Mouse (Mus musculus): ENCODE measurements around the gene Slc4a1. TPM values are rescaled to one million over a fixed set of nuclear protein-coding genes. Genes with fewer than 3 reads are reported as not detected.

Gene Slc4a1
- total RNA-seq, 1 experiment from 2014 or later: 14.8 TPM

GRCm38 (mm10) chr11:102361776-102362495 is 4.1 kb downstream of the Slc4a1 start:
- no peak for ATAC-seq (ENCODE audit: extremely low read depth, insufficient number of reproducible peaks, low FRiP score, poor library complexity, severe bottlenecking)

- no peak for ATAC-seq (ENCODE audit: extremely low read depth, insufficient number of reproducible peaks, low FRiP score, poor library complexity, severe bottlenecking)
Observed at GRCm38 (mm10) chr11:102358365-102358764, 7.6 kb downstream of the Slc4a1 start.

GRCm38 (mm10) chr11:102356636-102357350 is 9.2 kb downstream of the Slc4a1 start:
- ATAC-seq (ENCODE audit: extremely low read depth, insufficient number of reproducible peaks, low FRiP score, poor library complexity, severe bottlenecking): no peak

- no peak for ATAC-seq (ENCODE audit: extremely low read depth, insufficient number of reproducible peaks, low FRiP score, poor library complexity, severe bottlenecking)
Observed at GRCm38 (mm10) chr11:102356190-102356589, 9.8 kb downstream of the Slc4a1 start.

GRCm38 (mm10) chr11:102355501-102355900 is 10.5 kb downstream of the Slc4a1 start:
- no peak for ATAC-seq (ENCODE audit: extremely low read depth, insufficient number of reproducible peaks, low FRiP score, poor library complexity, severe bottlenecking)

- ATAC-seq (ENCODE audit: extremely low read depth, insufficient number of reproducible peaks, low FRiP score, poor library complexity, severe bottlenecking): no peak
Observed at GRCm38 (mm10) chr11:102353021-102353431, 13.0 kb downstream of the Slc4a1 start.

GRCm38 (mm10) chr11:102352378-102352777 is 13.6 kb downstream of the Slc4a1 start:
- no peak for ATAC-seq (ENCODE audit: extremely low read depth, insufficient number of reproducible peaks, low FRiP score, poor library complexity, severe bottlenecking)

GRCm38 (mm10) chr11:102350981-102351523 is 15.0 kb downstream of the Slc4a1 start:
- no peak for ATAC-seq (ENCODE audit: extremely low read depth, insufficient number of reproducible peaks, low FRiP score, poor library complexity, severe bottlenecking)

- no peak for ATAC-seq (ENCODE audit: extremely low read depth, insufficient number of reproducible peaks, low FRiP score, poor library complexity, severe bottlenecking)
Observed at GRCm38 (mm10) chr11:102350416-102350815, 15.6 kb downstream of the Slc4a1 start.

- no peak for ATAC-seq (ENCODE audit: extremely low read depth, insufficient number of reproducible peaks, low FRiP score, poor library complexity, severe bottlenecking)
Observed at GRCm38 (mm10) chr11:102349189-102349954, 16.6 kb downstream of the Slc4a1 start.

- no peak for ATAC-seq (ENCODE audit: extremely low read depth, insufficient number of reproducible peaks, low FRiP score, poor library complexity, severe bottlenecking)
Observed at GRCm38 (mm10) chr11:102348771-102349170, 17.2 kb downstream of the Slc4a1 start.

GRCm38 (mm10) chr11:102348101-102348585 is 17.9 kb downstream of the Slc4a1 start:
- no peak for ATAC-seq (ENCODE audit: extremely low read depth, insufficient number of reproducible peaks, low FRiP score, poor library complexity, severe bottlenecking)

- no peak for ATAC-seq (ENCODE audit: extremely low read depth, insufficient number of reproducible peaks, low FRiP score, poor library complexity, severe bottlenecking)
Observed at GRCm38 (mm10) chr11:102347683-102348082, 18.3 kb downstream of the Slc4a1 start.

- ATAC-seq (ENCODE audit: extremely low read depth, insufficient number of reproducible peaks, low FRiP score, poor library complexity, severe bottlenecking): no peak
Observed at GRCm38 (mm10) chr11:102346926-102347325, 19.1 kb downstream of the Slc4a1 start.

- ATAC-seq (ENCODE audit: extremely low read depth, insufficient number of reproducible peaks, low FRiP score, poor library complexity, severe bottlenecking): no peak
Observed at GRCm38 (mm10) chr11:102344458-102344857, 21.5 kb downstream of the Slc4a1 start.

- no peak for ATAC-seq (ENCODE audit: extremely low read depth, insufficient number of reproducible peaks, low FRiP score, poor library complexity, severe bottlenecking)
Observed at GRCm38 (mm10) chr11:102342742-102343141, 23.3 kb downstream of the Slc4a1 start.

- no peak for ATAC-seq (ENCODE audit: extremely low read depth, insufficient number of reproducible peaks, low FRiP score, poor library complexity, severe bottlenecking)
Observed at GRCm38 (mm10) chr11:102341101-102341500, 24.9 kb downstream of the Slc4a1 start.

- no peak for ATAC-seq (ENCODE audit: extremely low read depth, insufficient number of reproducible peaks, low FRiP score, poor library complexity, severe bottlenecking)
Observed at GRCm38 (mm10) chr11:102339624-102340023, 26.4 kb downstream of the Slc4a1 start.

- no peak for ATAC-seq (ENCODE audit: extremely low read depth, insufficient number of reproducible peaks, low FRiP score, poor library complexity, severe bottlenecking)
Observed at GRCm38 (mm10) chr11:102339195-102339594, 26.8 kb downstream of the Slc4a1 start.
